Mouse (Mus musculus): Measurements from ENCODE around the gene Gm15319.
"Not testable (repeated sequence)": the region's sequence is repeated elsewhere in the genome, so short reads cannot be mapped to it uniquely, and the experiment has no call there.

Gene Gm15319

DNA sequence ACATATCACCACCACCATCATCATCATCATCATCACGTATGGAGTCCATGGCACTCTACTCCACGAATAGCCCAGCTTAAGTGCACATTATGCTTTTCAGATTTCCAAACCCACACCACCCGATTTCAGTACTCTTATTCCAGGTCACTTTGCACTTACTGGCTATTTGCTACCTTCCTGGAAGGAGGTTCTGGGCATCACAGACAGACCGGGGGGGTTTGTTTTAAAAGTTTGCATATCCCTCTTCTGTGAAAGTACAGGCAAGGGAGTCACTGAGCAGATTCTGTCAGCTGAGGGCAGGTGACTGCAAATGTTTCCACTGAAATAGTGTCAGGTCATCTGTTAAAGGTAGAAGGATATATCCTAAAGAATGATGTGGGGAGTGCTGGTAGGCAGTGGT is 63.0 kb downstream of the Gm15319 start:
- in situ Hi-C loops (cut with MboI, MseI) = loop anchor here (5.0 kb wide), 1 partner anchor 323 kb away; no protein-coding TSS in a partner anchor

DNA sequence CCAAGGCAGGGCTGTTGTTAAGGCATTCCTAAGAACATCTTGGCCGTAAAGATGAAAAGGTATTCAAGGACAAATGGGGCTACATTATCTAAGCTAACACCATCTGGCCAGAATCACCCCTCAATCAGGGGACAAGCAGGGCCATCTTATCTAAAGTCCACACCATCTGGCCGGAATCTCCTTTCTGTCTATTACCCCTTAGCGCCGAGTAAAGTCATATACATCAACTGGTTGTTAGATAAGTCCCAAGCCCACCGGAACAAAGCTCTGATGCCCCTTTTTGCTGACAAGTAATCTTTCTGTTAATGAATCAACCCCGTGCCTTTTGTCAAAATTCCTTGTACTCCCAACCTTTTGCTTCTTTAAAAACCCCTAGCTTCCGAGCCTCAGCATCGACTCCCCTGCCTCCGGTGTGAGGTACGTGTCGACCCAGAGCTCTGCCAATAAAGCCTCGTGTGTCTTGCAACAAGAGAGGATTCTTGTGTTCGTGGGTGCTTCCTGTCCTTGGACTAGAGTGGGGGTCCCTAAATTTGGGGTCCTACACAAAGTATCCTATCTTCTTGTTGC is 65.0 kb downstream of the Gm15319 start:
- in situ Hi-C loops (cut with MboI, MseI) = loop anchor here (5.0 kb wide), 1 partner anchor 176 kb away; no protein-coding TSS in a partner anchor

DNA sequence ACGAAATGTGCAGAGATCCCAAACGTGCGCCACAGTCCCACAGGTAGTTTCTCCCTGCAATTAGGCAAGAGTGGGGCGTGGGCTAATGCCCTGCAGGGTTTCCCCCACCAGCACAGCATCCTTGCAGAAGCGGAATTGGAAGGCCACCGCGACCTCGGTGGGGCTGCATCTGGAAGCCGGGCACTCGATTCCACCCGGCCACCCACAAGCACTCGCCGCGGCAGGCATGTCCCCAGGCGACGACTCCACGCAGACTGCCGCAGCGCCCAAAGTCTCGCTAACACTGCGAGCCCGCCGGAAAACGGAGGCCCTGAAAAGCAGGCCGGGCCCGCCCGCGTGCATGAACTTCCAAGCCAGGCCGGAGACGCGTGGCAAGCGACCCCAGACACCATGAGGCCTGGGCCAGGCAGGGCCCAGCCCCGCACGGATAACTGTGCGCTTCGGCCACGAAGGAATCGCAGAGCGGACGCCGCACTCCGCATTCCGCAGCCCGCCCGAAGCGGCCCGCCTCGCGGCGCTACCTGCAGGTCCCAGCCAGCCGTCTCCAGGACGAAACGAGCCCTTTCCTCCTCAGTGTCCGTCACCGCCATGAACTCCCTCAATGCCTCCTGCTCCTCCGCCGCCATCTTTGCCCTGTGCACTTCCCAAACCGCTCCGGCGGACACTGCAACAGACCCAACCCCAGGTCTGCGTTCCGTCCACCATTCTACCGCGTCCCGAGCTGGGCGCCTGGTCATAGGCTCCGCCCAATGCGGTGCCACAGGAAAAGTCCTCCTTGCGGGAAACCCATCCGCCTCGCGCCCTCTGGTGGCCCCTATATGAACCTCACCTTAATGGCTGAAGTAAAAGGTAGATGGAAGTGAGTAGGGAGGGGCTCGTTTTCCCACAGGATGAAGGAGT is 66.0 kb downstream of the Gm15319 start:
- in situ Hi-C loops (cut with MboI, MseI) = loop anchor here (5.0 kb wide), 1 partner anchor 175 kb away; no protein-coding TSS in a partner anchor

- in situ Hi-C loops (cut with MboI, MseI) = loop anchor here (5.0 kb wide), 1 partner anchor 174 kb away; no protein-coding TSS in a partner anchor
Observed at GRCm38 (mm10) chr8:20295881-20296280, 67.1 kb downstream of the Gm15319 start.

- in situ Hi-C loops (cut with MboI, MseI) = loop anchor here (5.0 kb wide), 1 partner anchor 173 kb away; no protein-coding TSS in a partner anchor
Observed at GRCm38 (mm10) chr8:20294826-20295225, 68.2 kb downstream of the Gm15319 start.

- in situ Hi-C loops (cut with MboI, MseI) = not testable (repeated sequence)
Observed at GRCm38 (mm10) chr8:20293966-20294365, 69.0 kb downstream of the Gm15319 start.

DNA sequence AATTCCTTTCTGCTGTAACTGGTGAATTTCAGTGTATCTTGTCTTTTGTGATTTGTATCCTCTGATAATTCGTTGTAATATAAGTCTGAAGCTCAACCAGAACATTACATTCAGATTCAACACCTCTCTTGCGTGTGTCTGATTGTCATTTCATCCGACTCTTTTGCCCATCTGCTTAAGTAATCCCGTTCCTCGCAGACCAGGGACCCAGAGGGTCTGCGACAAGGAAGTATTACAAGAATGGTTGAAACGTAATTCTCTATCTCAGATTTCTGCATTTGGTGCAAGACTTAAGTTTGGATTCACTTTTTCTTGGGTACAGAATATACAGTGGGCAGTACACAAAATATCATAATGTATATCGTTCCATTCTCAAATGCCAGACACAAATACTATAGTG is 73.0 kb downstream of the Gm15319 start:
- in situ Hi-C loops (cut with MboI, MseI) = not testable (repeated sequence)

GRCm38 (mm10) chr8:20288878-20289277 is 74.1 kb downstream of the Gm15319 start:
- in situ Hi-C loops (cut with MboI, MseI) = loop anchor here (10.0 kb wide), 1 partner anchor 494 kb away; no protein-coding TSS in a partner anchor

- in situ Hi-C loops (cut with MboI, MseI) = loop anchor here (10.0 kb wide), 1 partner anchor 493 kb away; no protein-coding TSS in a partner anchor
Observed at GRCm38 (mm10) chr8:20287706-20288105, 75.3 kb downstream of the Gm15319 start.
